29 mouse cellular contexts compared by ENCODE assay signal in genomic region chr2:32700966-32701743, GRCm38 (mm10). TPM values are rescaled to one million over a fixed set of nuclear protein-coding genes. Genes with fewer than 3 reads are reported as not detected.
DNase-seq lines count a peak whose midpoint lies in the region; ATAC-seq and TF ChIP-seq lines count a peak whose summit lies in the region.
"Had no signal": no experiment of that assay in that cellular context is flagged by ENCODE, and none has a peak within 500 bp of the region (broad histone marks: within the 10 kb centered on the region; RNA-seq: fewer than 3 reads in every experiment).

No protein-coding gene starts in this region.

- H3K79me2 ChIP-seq in liver, adult 2 months (ENCODE audit: control insufficient read depth, insufficient read depth, low read length) = peaks cover 17% of the 10 kb centered on the region; the same call in 1 of the 2 replicates

- H3K27ac ChIP-seq in kidney, embryonic 16.5 days (ENCODE audit: low read length) = no peak overlapping the region
- H3K27ac ChIP-seq in liver, adult 2 months (replicated peaks; ENCODE audit: insufficient read depth, low read depth, low read length) = peak overlapping the region; percentile 98
- no peak overlapping the region for H3K27ac ChIP-seq in liver, embryonic 14.5 days
- H3K27ac ChIP-seq: layer of hippocampus, adult 2 months; midbrain, embryonic 12.5 days had no signal

- no peak for TF ChIP-seq EP300 in liver, embryonic 14.5 days (IDR thresholded peaks at IDR 0.05; ENCODE audit: low read depth)

- peak; percentile 63 for DNase-seq in kidney, adult 18-20 months
- peak; percentile 97 for DNase-seq in liver, adult 2 months (ENCODE audit: extremely low read depth, low read depth, low spot score)
- no peak for DNase-seq in liver
- no peak for DNase-seq in liver, embryonic 14.5 days (ENCODE audit: low read depth in 3 of 3, low spot score in 3 of 3)
- no peak for DNase-seq in ovary, postnatal 36 days (ENCODE audit: low spot score)
- no peak for DNase-seq in cerebellum, postnatal 36 days
- DNase-seq: adrenal gland, adult 8-10 months; cerebellum, adult 2 months; cerebellum, postnatal 25 days; embryo, embryonic 11 days; gastrocnemius, postnatal 10 days; heart, postnatal 10 days; layer of hippocampus, postnatal 36 days; lung, adult 2 months; lung, postnatal 14 days; right cerebral cortex, postnatal 14 days had no signal

- 0 out of 2 replicates have a peak, but pooled peaks have one; percentile 21 for TF ChIP-seq POLR2A in liver, adult 2 months (IDR thresholded peaks at IDR 0.05; ENCODE audit: extremely low read depth, insufficient read depth, low read length)

- no peak overlapping the region for H3K4me3 ChIP-seq in kidney, embryonic 16.5 days (ENCODE audit: low read length)
- H3K4me3 ChIP-seq in liver, adult 2 months (ENCODE audit: insufficient read depth, low read depth, low read length) = peak overlapping the region; percentile 71
- no peak overlapping the region for H3K4me3 ChIP-seq in liver, embryonic 14.5 days (ENCODE audit: insufficient read depth in 1 of 2, low read depth in 2 of 2, low read length in 2 of 2)
- H3K4me3 ChIP-seq: heart, embryonic 12.5 days; layer of hippocampus, adult 2 months; midbrain, embryonic 12.5 days had no signal

- 77% methylated on average over 14 of the region's 14 CpGs for WGBS in kidney, embryonic 16.5 days
- 26% methylated on average over 14 of the region's 14 CpGs for WGBS in liver, adult 2 months
- 74% methylated on average over 14 of the region's 14 CpGs for WGBS in liver, embryonic 14.5 days (ENCODE audit: insufficient replicate concordance)

- H3K9ac ChIP-seq in kidney, embryonic 16.5 days (replicated peaks; ENCODE audit: low read length) = no peak overlapping the region
- H3K9ac ChIP-seq in liver, adult 2 months (ENCODE audit: low read depth, low read length) = peak overlapping the region; percentile 83
- no peak overlapping the region for H3K9ac ChIP-seq in liver, embryonic 14.5 days (replicated peaks)
- H3K9ac ChIP-seq: heart, embryonic 12.5 days; midbrain, embryonic 12.5 days had no signal

- H3K36me3 ChIP-seq in kidney, embryonic 16.5 days (ENCODE audit: insufficient read depth, low read length) = peaks cover 29% of the 10 kb centered on the region; the same call in 1 of the 2 replicates
- H3K36me3 ChIP-seq in liver, adult 2 months (ENCODE audit: control insufficient read depth, insufficient read depth, low read length) = peaks cover 12% of the 10 kb centered on the region
- peaks cover 7% of the 10 kb centered on the region for H3K36me3 ChIP-seq in liver, embryonic 14.5 days (replicated peaks; ENCODE audit: control insufficient read depth, insufficient read depth, low read depth)

- ATAC-seq in kidney, embryonic 16.5 days (ENCODE audit: low FRiP score, low TSS enrichment) = no peak
- peak; percentile 50 for ATAC-seq in liver, embryonic 14.5 days (ENCODE audit: insufficient read depth)
- ATAC-seq: activated CD4-positive, CD25-positive, alpha-beta regulatory T cell, adult 4 months; forebrain, embryonic 16.5 days; intestine, postnatal 0 days; Patski had no signal

- H3K9me3 ChIP-seq in kidney, embryonic 16.5 days (ENCODE audit: low read length) = no peaks in the 10 kb centered on the region
- H3K9me3 ChIP-seq in liver, embryonic 14.5 days (ENCODE audit: control insufficient read depth, low read length) = no peaks in the 10 kb centered on the region
- H3K9me3 ChIP-seq: G1E; heart, embryonic 12.5 days; midbrain, embryonic 12.5 days had no signal

- no peak overlapping the region for H3K4me2 ChIP-seq in kidney, embryonic 16.5 days (replicated peaks; ENCODE audit: low read depth, low read length)
- no peak overlapping the region; the same call in 1 of the 2 replicates for H3K4me2 ChIP-seq in liver, embryonic 14.5 days (ENCODE audit: low read depth)
- H3K4me2 ChIP-seq: heart, embryonic 12.5 days; midbrain, embryonic 12.5 days had no signal

- no peak for TF ChIP-seq CTCF in liver, adult 2 months (IDR thresholded peaks at IDR 0.05; ENCODE audit: low read depth, low read length)
- TF ChIP-seq CTCF in liver, embryonic 14.5 days (IDR thresholded peaks at IDR 0.05; ENCODE audit: low read depth) = no peak

- H3K4me1 ChIP-seq in kidney, embryonic 16.5 days (ENCODE audit: insufficient read depth, low read length) = 0 out of 2 replicates have a peak, but pooled peaks cover 5% of the 10 kb centered on the region
- peaks cover 35% of the 10 kb centered on the region for H3K4me1 ChIP-seq in liver, adult 2 months (ENCODE audit: control insufficient read depth, insufficient read depth, low read length)
- H3K4me1 ChIP-seq in liver, embryonic 14.5 days (replicated peaks; ENCODE audit: control insufficient read depth in 2 of 2, insufficient read depth in 2 of 2, low read length in 1 of 2) = 0 out of 4 replicates have a peak, but pooled peaks cover 0 to 2% of the 10 kb centered on the region in 2 experiments
- H3K4me1 ChIP-seq: heart, embryonic 12.5 days; midbrain, embryonic 12.5 days had no signal

- no peaks in the 10 kb centered on the region for H3K27me3 ChIP-seq in kidney, embryonic 16.5 days (ENCODE audit: insufficient read depth, low read length)
- no peaks in the 10 kb centered on the region for H3K27me3 ChIP-seq in liver, adult 2 months (ENCODE audit: control insufficient read depth, insufficient read depth, low read length)
- no peaks in the 10 kb centered on the region for H3K27me3 ChIP-seq in liver, embryonic 14.5 days (ENCODE audit: control insufficient read depth, insufficient read depth, low read length)
- H3K27me3 ChIP-seq: heart, embryonic 12.5 days; midbrain, embryonic 12.5 days; Patski had no signal

RNA-seq across cellular contexts. Expression of gene Fpgs, which starts 2.8 kb away (rescaled TPM):
- polyA plus RNA-seq in kidney, embryonic 16.5 days (2015; fragmentation: Nextera tagmentation; extraction: Ambion mirVana) = 42.3 and 45.1 TPM in 2 replicates
- 158 and 175 TPM in 2 replicates for total RNA-seq in liver, adult 2 months (2014; rRNA removed)
- polyA plus RNA-seq in liver, adult 2 months (2012; rRNA removed) = 414 and 481 TPM in 2 replicates
- 45.3 and 51.0 TPM in 2 replicates for polyA plus RNA-seq in liver, embryonic 14.5 days (2012; rRNA removed)
- polyA plus RNA-seq in liver, embryonic 14.5 days (2014; fragmentation: Nextera tagmentation; extraction: Ambion mirVana) = 21.6 and 25.7 TPM in 2 replicates

RNA-seq across cellular contexts. Expression of gene Cdk9, which starts 11.7 kb away (rescaled TPM):
- 113 and 115 TPM in 2 replicates for polyA plus RNA-seq in kidney, embryonic 16.5 days (2015; fragmentation: Nextera tagmentation; extraction: Ambion mirVana)
- 19.5 and 27.3 TPM in 2 replicates for total RNA-seq in liver, adult 2 months (2014; rRNA removed)
- polyA plus RNA-seq in liver, adult 2 months (2012; rRNA removed) = 46.6 and 63.7 TPM in 2 replicates
- polyA plus RNA-seq in liver, embryonic 14.5 days (2012; rRNA removed) = 53.9 and 60.7 TPM in 2 replicates
- 36.5 and 42.0 TPM in 2 replicates for polyA plus RNA-seq in liver, embryonic 14.5 days (2014; fragmentation: Nextera tagmentation; extraction: Ambion mirVana)

RNA-seq across cellular contexts. Expression of gene Sh2d3c, which starts 19.7 kb away (rescaled TPM):
- polyA plus RNA-seq in kidney, embryonic 16.5 days (2015; fragmentation: Nextera tagmentation; extraction: Ambion mirVana) = 41.5 and 44.2 TPM in 2 replicates
- 2.2 and 3.2 TPM in 2 replicates for total RNA-seq in liver, adult 2 months (2014; rRNA removed)
- 7.5 and 10.4 TPM in 2 replicates for polyA plus RNA-seq in liver, adult 2 months (2012; rRNA removed)
- polyA plus RNA-seq in liver, embryonic 14.5 days (2012; rRNA removed) = 4.7 and 5.8 TPM in 2 replicates
- polyA plus RNA-seq in liver, embryonic 14.5 days (2014; fragmentation: Nextera tagmentation; extraction: Ambion mirVana) = 3.5 and 5.1 TPM in 2 replicates

RNA-seq across cellular contexts. Expression of gene 6330409D20Rik, which starts 39.7 kb away (rescaled TPM):
- 0.16 TPM in 1 of 2 replicates, not detected in the other for polyA plus RNA-seq in kidney, embryonic 16.5 days (2015; fragmentation: Nextera tagmentation; extraction: Ambion mirVana)
- total RNA-seq in liver, adult 2 months (2014; rRNA removed) = not detected in 2 replicates
- not detected in 2 replicates for polyA plus RNA-seq in liver, adult 2 months (2012; rRNA removed)
- polyA plus RNA-seq in liver, embryonic 14.5 days (2012; rRNA removed) = 0.07 TPM in 1 of 2 replicates, not detected in the other
- not detected in 2 replicates for polyA plus RNA-seq in liver, embryonic 14.5 days (2014; fragmentation: Nextera tagmentation; extraction: Ambion mirVana)
- total RNA-seq: adrenal gland, adult 8-10 months; G1E; gastrocnemius, postnatal 10 days; granulocyte monocyte progenitor cell, adult 5-6 weeks; heart, postnatal 10 days; megakaryocyte progenitor cell, adult 5-6 weeks; neutrophil, adult 5-6 weeks had no signal
- polyA plus RNA-seq: G1E; heart, embryonic 12.5 days; Patski; urinary bladder, adult 2 months had no signal

RNA-seq across cellular contexts. Expression of gene Eng, which starts 54.8 kb away (rescaled TPM):
- polyA plus RNA-seq in kidney, embryonic 16.5 days (2015; fragmentation: Nextera tagmentation; extraction: Ambion mirVana) = 93.6 and 98.7 TPM in 2 replicates
- 14.2 and 25.9 TPM in 2 replicates for total RNA-seq in liver, adult 2 months (2014; rRNA removed)
- polyA plus RNA-seq in liver, adult 2 months (2012; rRNA removed) = 55.0 and 70.8 TPM in 2 replicates
- 15.4 and 17.6 TPM in 2 replicates for polyA plus RNA-seq in liver, embryonic 14.5 days (2012; rRNA removed)
- 13.9 and 16.5 TPM in 2 replicates for polyA plus RNA-seq in liver, embryonic 14.5 days (2014; fragmentation: Nextera tagmentation; extraction: Ambion mirVana)
- total RNA-seq: neutrophil, adult 5-6 weeks had no signal
- polyA plus RNA-seq: activated CD4-positive, CD25-positive, alpha-beta regulatory T cell, adult 4 months had no signal

Comparison
In these comparisons a context has a peak if more than half of its experiments do, and no peak if none do; other contexts are left out.
1. DNase-seq: peak in kidney, adult 18-20 months (single experiment) and liver, adult 2 months (single experiment); none in liver (single experiment), liver, embryonic 14.5 days (0 of 3), ovary, postnatal 36 days (single experiment) and cerebellum, postnatal 36 days (0 of 2).